Mouse (Mus musculus) brain, embryonic 14.5 days (tissue): ENCODE measurements around the gene 4933407L21Rik. TPM values are rescaled to one million over a fixed set of nuclear protein-coding genes. Genes with fewer than 3 reads are reported as not detected.
A peak's percentile ranks its signal among the peaks of the same experiment; 100 is the strongest.

Experiments
- DNase-seq: peaks from one replicate; pipeline ENCODE4 v3.0.0-alpha.2; 2011; ENCODE audit warnings: low read depth
- CTCF ChIP-seq: fragments of 200-500 bp; IDR thresholded peaks from 2 replicates; pipeline ENCODE4 v1.5.1; 2012; ENCODE audit warnings: inconsistent platforms, mild to moderate bottlenecking, moderate library complexity, borderline replicate concordance; ENCODE audit not compliant: insufficient read depth, insufficient read length; ENCODE audit errors: extremely low read depth
- POLR2A ChIP-seq: fragments of 200-500 bp; IDR thresholded peaks from 2 replicates; pipeline ENCODE4 v1.6.1; 2012; ENCODE audit warnings: mild to moderate bottlenecking, inconsistent platforms, borderline replicate concordance; ENCODE audit not compliant: poor library complexity, insufficient read depth, insufficient read length, severe bottlenecking; ENCODE audit errors: extremely low read depth
- polyA plus RNA-seq: library from polyadenylated mRNA; depleted of rRNA; stranded (reverse); fragments of >200 nt; gene quantifications from 2 replicates; pipeline ENCODE4 v1.2.3, GENCODE M21; 2012; rRNA removed

4933407L21Rik gene
- polyA plus RNA-seq: 6.9 and 7.5 TPM in 2 replicates

DNA sequence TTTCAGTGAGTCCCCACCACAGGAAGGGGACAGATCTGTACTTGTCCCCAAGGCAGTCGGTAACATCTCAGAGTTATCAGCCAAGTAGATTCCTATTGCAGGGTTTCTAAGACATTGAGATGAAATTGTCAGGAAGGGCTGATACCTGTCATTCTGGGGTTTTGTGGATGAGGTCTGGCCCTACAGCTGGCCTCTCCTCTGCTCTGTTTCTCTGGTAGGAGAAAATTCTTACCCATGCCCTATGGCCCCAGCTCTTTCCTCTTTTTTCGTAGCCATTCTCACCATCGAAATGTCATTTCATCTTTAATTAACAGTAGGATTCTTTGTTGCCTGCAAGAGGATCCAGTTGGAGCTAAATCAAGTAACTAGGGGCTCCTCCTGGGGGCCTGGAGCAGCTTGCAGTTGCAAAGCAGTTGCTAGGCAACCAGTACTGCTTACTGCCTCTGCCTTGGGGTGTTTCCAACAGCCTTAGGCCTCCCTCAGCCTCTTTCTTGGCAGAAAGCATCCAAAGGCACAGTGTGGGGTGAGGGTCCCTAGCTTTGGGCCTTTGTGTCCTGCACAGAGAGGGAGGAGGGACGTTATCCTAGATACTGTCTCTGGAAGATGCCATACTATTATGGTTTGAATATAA is at the start of gene 4933407L21Rik:
TSS of gene 4933407L21Rik (plus strand) at position 427 of the 631 bp plus-strand sequence.
- DNase-seq: peak; percentile 97
- TF ChIP-seq POLR2A: no peak
- TF ChIP-seq CTCF: no peak

DNA sequence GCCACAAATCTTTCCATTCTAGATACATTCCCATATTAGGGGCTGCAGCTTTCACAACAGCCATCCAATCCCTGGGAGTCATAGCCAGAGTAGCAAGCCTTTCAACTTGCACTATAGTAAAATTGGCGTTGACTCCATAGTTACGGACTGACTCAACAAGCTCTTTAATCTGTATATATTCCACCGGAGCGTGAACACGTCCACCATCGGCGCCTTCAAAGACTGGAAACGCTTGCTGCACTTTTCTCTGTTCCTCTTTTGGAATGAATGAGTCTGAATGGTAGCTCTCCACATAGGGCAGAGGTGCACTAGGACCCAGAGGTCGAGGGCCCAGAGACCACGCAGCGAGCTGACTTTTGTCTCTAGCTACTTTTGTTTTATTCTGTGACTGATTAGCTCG is 46.3 kb upstream of the 4933407L21Rik start:
- TF ChIP-seq CTCF: no peak
- no peak for TF ChIP-seq POLR2A

DNA sequence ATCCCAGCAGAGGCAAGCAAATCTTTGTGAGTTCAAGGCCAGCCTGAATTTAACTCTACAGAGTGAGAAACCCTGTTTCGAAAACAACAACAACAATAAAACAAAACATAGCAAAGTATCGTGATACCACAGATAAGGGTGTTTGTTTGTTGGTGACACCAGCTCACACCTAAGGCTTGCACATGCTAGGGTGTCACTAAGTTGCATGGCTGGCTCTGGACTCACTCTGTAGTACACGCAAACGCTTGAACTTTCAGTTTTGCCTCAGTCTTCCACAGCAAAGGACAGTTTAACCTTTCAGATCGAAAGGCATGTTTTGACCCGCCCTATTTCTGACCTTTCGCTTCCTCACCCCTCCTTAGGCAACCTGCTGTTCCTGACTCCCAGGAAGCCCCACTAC is 41.1 kb upstream of the 4933407L21Rik start:
- TF ChIP-seq CTCF (no peak), POLR2A (no peak)
- no peak for DNase-seq

More for the DNA sequence above, 46.3 kb upstream of the 4933407L21Rik start:
- no peak for DNase-seq

DNA sequence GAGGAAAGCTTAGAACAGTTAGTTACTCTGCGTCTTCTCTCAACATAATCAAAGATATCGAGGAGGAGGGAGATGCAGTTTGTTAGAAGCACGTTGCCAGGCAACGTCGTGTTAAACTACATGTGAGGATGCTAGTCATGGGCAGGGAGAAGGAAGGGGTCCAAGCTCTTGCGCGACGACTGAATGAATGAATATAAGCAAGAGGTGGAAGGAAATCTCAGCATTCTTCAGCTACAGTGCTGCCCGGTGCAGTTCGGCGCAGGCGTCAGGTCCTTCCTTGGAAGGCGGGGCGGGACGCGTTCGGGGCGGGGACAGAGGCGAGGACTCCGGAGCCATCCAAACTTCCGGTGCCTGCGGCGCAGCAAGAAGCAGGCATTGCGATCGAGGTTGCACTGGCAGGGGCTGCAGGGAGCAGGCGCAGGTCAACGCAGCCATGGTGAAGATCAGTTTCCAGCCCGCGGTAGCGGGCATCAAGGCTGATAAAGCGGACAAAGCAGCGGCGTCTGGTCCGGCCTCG is 34.0 kb upstream of the 4933407L21Rik start, which contains the start of gene Itm2c:
TSS of gene Itm2c (plus strand) at position 51 of the 517 bp plus-strand sequence.
- no peak for TF ChIP-seq CTCF
- peak; percentile 46; the same call in 1 of the 2 replicates for TF ChIP-seq POLR2A
- DNase-seq: peak; percentile 95

DNA sequence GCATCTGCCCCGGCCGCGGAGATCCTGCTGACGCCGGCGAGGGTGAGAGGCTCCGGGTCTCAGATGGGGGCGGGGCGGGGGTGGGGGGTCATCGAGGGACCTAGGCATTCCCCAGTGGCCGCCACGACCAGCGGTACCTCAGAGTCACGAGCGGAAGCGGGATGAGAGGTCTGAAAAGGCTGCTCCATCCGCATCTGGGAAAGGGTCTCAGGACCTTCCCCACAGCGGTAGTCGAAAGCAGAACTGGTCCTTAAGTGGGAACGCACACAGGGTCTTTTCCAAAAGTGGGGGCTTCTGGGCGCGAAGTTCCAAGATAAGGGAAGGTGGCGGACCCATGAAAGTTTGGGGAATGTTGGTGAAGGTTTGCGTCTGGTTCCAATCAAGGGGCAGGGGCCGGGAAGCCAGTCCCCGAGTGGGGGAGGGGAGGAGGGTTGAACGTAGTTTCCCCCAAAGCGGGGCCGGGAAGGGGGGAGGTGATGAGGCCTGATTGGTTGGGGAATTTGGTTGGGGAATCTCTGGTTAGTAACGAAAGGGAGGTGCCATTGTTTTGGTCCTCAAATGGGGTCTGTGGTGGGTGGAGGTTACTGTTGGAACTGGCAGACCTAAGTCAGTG is 33.4 kb upstream of the 4933407L21Rik start:
- peak; percentile 80 for DNase-seq
- TF ChIP-seq CTCF (no peak), POLR2A (no peak)

DNA sequence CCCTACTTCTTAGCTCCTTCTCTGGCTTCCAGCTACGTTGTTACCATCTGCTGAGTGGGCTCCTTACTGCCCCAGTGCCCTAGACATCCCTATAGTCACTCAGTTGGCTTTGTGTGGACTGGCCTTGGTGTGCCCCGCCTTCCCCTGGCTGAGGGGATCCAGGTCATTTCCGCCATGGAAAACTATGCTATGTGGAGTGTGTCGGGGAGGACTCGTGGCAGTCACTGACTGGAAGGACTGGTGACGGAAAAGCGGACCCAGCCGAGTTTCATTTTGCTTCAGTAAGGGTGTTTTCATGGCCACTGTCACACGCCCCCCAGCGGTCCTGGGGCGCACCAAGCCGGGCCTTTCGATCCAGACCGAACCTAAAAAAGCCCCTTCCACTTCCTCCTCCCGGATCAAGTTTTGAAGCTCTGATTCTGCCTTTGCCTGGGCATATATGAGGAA is 32.9 kb upstream of the 4933407L21Rik start:
- peak; percentile 71 for DNase-seq

DNA sequence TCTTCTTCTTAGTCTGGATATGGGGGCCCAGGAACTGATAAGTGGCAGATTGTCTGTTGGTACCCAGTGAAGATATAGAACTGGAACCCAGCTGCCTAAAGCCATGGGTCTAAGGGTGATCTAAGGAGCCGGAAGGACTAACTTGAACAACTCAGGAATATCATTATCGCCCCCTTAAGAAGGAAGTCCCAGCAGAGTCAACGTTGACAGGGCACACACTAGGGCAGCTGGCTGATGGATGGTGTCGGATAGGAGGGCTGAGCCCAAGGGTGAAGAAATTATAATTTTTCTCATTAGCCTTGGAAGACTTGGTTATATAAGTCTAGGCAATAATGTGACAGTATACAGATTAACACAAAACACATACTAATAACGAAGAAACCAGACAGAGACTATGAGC is 32.2 kb upstream of the 4933407L21Rik start:
- TF ChIP-seq POLR2A (no peak), CTCF (no peak)
- DNase-seq: no peak

More for the DNA sequence above, 32.9 kb upstream of the 4933407L21Rik start:
- TF ChIP-seq POLR2A: no peak
- TF ChIP-seq CTCF: peak; percentile 51

DNA sequence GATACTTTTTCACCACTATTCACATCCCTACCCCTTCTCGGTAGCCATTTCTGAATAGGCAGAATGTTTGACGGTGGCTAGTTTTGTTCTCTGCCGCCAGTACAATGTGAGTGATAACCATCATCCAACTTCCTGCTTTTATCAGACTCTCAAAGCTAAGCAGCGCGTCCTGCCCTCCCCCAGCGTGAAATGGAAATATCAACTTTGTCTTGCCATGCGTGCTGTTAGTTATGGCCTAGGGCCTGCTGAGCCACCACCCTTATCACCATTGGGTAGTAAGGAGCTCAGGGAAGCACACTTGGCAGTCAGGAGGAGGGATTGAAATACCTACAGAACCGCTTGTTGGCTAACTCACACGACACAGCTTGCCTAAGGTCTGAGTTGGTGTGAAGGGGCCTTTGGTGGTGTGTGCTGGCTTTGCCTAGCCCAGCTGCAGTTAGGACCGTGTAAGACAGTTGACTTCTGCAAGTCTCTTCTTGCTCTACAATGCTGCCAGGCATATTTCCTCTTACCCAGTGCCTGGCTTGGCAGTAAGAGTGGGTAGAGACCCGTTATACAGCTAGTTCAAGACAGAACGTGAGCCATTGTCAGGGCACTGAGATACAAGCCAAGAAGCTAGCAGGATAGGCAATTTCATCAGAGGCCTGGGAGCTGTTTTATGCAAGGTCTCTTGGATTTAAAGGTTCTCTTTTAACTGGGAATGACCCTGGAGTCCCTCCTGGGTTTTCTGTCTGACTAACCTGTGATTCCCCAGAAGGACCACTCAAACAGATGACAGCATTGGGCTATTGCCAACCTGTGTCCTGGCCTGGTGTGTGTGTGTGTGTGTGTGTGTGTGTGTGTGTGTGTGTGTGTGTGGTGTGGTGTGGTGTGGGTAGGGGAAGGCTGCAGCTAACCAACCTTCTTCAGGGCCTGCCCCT is 31.2 kb upstream of the 4933407L21Rik start:
- peak; percentile 39 for DNase-seq
- TF ChIP-seq CTCF: no peak
- no peak for TF ChIP-seq POLR2A

DNA sequence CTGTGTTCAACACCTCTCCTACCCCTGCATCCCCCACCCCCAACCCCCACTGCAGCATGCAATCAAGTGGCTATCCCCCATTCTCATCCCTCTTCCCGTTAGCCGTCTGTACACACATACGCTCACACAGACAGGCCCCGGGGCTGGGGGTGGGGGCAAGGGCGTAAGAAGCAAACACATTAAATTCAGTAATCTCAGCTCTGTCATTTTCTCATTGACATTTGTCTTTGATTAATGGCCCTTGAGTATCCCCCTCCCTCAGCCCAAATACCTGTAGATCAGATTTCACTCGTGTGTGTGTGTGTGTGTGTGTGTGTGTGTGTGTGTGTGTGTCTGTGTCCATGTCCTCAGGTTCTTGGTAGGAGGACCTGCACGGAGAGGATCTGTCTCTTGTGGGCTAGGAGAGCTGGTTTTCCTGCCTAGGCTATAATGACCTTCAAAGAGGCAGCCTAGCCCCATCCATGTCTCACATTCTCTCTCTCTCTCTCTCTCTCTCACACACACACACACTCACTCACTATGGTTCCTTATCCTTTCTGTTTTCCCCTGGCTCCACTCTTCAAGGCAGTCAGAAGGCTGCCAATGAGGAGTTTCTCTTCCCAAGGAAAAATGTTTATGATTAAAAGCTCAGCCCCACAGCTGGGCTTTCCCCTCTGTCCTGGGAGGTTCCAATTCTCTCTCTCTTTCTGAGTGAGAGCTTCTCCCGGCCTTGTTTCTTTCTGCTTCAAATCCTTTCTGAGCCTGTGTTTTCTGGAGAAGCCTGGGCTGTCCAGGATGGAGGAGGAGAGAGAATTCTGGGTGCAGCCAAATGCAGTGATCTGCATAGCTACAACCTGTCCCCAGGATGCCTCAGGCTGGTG is 30.2 kb upstream of the 4933407L21Rik start:
- TF ChIP-seq POLR2A: no peak
- TF ChIP-seq CTCF: no peak

DNA sequence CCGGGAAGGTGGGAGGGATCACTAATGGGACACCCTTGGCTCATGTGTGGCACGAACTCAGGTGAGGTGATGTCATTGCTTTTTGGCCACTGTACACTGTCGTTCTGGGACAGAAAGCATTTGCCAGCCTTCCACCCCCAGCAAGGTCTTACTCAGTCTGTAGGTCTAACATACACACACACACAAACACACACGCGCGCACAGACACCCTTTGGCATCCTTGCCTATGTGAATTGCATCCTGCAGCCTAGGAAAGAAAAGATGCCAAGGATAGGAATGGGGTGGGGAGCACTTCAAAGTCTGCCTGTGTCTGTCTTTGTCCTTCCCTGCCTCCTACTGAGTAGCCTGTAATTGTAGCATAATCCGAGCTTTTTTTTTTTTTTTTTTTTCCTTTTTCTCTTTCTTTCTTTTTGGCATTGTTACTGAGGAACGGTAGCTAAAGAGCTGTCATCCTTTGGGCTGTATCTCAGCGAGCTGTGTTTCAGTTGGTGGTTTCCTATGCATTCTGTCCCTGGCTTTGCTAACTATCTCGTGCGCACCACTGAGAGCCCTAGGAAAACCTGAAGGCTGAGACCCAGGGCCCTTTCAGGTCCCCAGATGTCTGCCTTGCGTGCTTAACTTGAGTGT is 29.4 kb upstream of the 4933407L21Rik start:
- TF ChIP-seq POLR2A (no peak), CTCF (no peak)
- DNase-seq: peak; percentile 75

More for the DNA sequence above, 30.2 kb upstream of the 4933407L21Rik start:
- peak; percentile 58 for DNase-seq
